In genomic region chr5:141111666-141112065, GRCm38 (mm10) we compare ENCODE assay signal across 13 mouse cellular contexts.
DNase-seq lines count a peak whose midpoint lies in the region; ATAC-seq and TF ChIP-seq lines count a peak whose summit lies in the region.
"Had no signal": no experiment of that assay in that cellular context is flagged by ENCODE, and none has a peak within 500 bp of the region (broad histone marks: within the 10 kb centered on the region; RNA-seq: fewer than 3 reads in every experiment).

No protein-coding gene starts in this region.

- intact Hi-C loops in left cerebral cortex, adult 2 months (cut with DNase I) = no loop called here
- intact Hi-C loops in left cerebral cortex, postnatal 10 days (cut with DNase I) = no loop called here

- H3K27ac ChIP-seq in left cerebral cortex, adult 2 months = no peak overlapping the region
- no peak overlapping the region for H3K27ac ChIP-seq in stomach, postnatal 0 days (replicated peaks)
- H3K27ac ChIP-seq: hindbrain, embryonic 15.5 days; liver, embryonic 15.5 days; neural tube, embryonic 12.5 days had no signal

- DNase-seq in adrenal gland, postnatal 10 days = peak; percentile 23
- DNase-seq in adrenal gland, postnatal 4 days (ENCODE audit: low spot score in 2 of 2) = no peak
- no peak for DNase-seq in left cerebral cortex, adult 2 months (ENCODE audit: extremely low spot score in 1 of 2, low spot score in 2 of 2)
- no peak for DNase-seq in left cerebral cortex, postnatal 10 days (ENCODE audit: extremely low spot score in 1 of 2, low spot score in 2 of 2)
- peak; percentile 43 for DNase-seq in thymus, postnatal 4 days
- DNase-seq in thymus, postnatal 10 days (ENCODE audit: low spot score in 2 of 2) = no peak
- no peak for DNase-seq in stomach, postnatal 0 days (ENCODE audit: low spot score)
- DNase-seq in right cerebral cortex, postnatal 10 days (ENCODE audit: low spot score in 2 of 2) = no peak
- DNase-seq: cerebellum, adult 9-10 months; right cerebral cortex, postnatal 4 days had no signal

- TF ChIP-seq CTCF in left cerebral cortex, adult 2 months (IDR thresholded peaks at IDR 0.05) = peak; percentile 26
- TF ChIP-seq CTCF in stomach, postnatal 0 days (IDR thresholded peaks at IDR 0.05; ENCODE audit: low read depth) = peak; percentile 46

- no peak overlapping the region for H3K4me3 ChIP-seq in left cerebral cortex, adult 2 months
- no peak overlapping the region for H3K4me3 ChIP-seq in stomach, postnatal 0 days (ENCODE audit: low read depth, low read length)
- H3K4me3 ChIP-seq: hindbrain, embryonic 15.5 days; liver, embryonic 15.5 days; neural tube, embryonic 12.5 days had no signal

- no peak overlapping the region for H3K9ac ChIP-seq in stomach, postnatal 0 days (ENCODE audit: low read length)
- H3K9ac ChIP-seq: hindbrain, embryonic 15.5 days; liver, embryonic 15.5 days; neural tube, embryonic 12.5 days had no signal

- no peak for ATAC-seq in stomach, postnatal 0 days (ENCODE audit: low FRiP score, low TSS enrichment)

- 92% methylated on average over 3 of the region's 3 CpGs for WGBS in stomach, postnatal 0 days

- no peaks in the 10 kb centered on the region for H3K36me3 ChIP-seq in stomach, postnatal 0 days (ENCODE audit: control insufficient read depth, insufficient read depth, low read length)
- H3K36me3 ChIP-seq: hindbrain, embryonic 15.5 days; liver, embryonic 15.5 days; neural tube, embryonic 12.5 days had no signal

- no peak for TF ChIP-seq EP300 in stomach, postnatal 0 days (optimal IDR thresholded peaks at IDR 0.05)

- H3K4me1 ChIP-seq in stomach, postnatal 0 days (replicated peaks; ENCODE audit: control insufficient read depth, insufficient read depth) = no peaks in the 10 kb centered on the region
- H3K4me1 ChIP-seq: liver, embryonic 15.5 days had no signal

- no peaks in the 10 kb centered on the region for H3K27me3 ChIP-seq in stomach, postnatal 0 days (ENCODE audit: control insufficient read depth, insufficient read depth, low read length)
- H3K27me3 ChIP-seq: hindbrain, embryonic 15.5 days; liver, embryonic 15.5 days; neural tube, embryonic 12.5 days had no signal

- no peaks in the 10 kb centered on the region for H3K9me3 ChIP-seq in stomach, postnatal 0 days (ENCODE audit: control insufficient read depth, low read length)
- H3K9me3 ChIP-seq: hindbrain, embryonic 15.5 days; liver, embryonic 15.5 days; neural tube, embryonic 12.5 days had no signal

- no peak overlapping the region for H3K4me2 ChIP-seq in stomach, postnatal 0 days (replicated peaks; ENCODE audit: low read depth)
- H3K4me2 ChIP-seq: hindbrain, embryonic 15.5 days; liver, embryonic 15.5 days; neural tube, embryonic 12.5 days had no signal

Comparison
In these comparisons a context has a peak if more than half of its experiments do, and no peak if none do; other contexts are left out.
1. DNase-seq: peak in adrenal gland, postnatal 10 days (single experiment) and thymus, postnatal 4 days (single experiment); none in adrenal gland, postnatal 4 days (0 of 2), left cerebral cortex, adult 2 months (0 of 2), left cerebral cortex, postnatal 10 days (0 of 2), thymus, postnatal 10 days (0 of 2), stomach, postnatal 0 days (single experiment) and right cerebral cortex, postnatal 10 days (0 of 2).